Mouse (Mus musculus) kidney, adult 9 months (tissue): ENCODE measurements around the gene Nos1.
A peak's percentile ranks its signal among the peaks of the same experiment; 100 is the strongest.

Source experiments
- DNase-seq: peaks from one replicate; pipeline ENCODE4 v3.0.0; 2022

Nos1 gene

GRCm38 (mm10) chr5:117780681-117781080 is at the start of gene Nos1:
Gene Nos1 (plus strand): TSS chr5:117781032.
- DNase-seq = no peak

- DNase-seq = no peak
Measured at GRCm38 (mm10) chr5:117731311-117731710, 49.5 kb upstream of the Nos1 start.

- no peak for DNase-seq
Measured at GRCm38 (mm10) chr5:117744654-117745178, 36.1 kb upstream of the Nos1 start.

GRCm38 (mm10) chr5:117749353-117749752 is 31.5 kb upstream of the Nos1 start:
- peak; percentile 81 for DNase-seq

- DNase-seq = no peak
Measured at GRCm38 (mm10) chr5:117757696-117758482, 22.9 kb upstream of the Nos1 start.

GRCm38 (mm10) chr5:117761181-117761832 is 19.5 kb upstream of the Nos1 start:
- no peak for DNase-seq

- peak; percentile 90 for DNase-seq
Measured at GRCm38 (mm10) chr5:117764496-117764895, 16.3 kb upstream of the Nos1 start.

- DNase-seq = no peak
Measured at GRCm38 (mm10) chr5:117779175-117779574, 1.7 kb upstream of the Nos1 start.

GRCm38 (mm10) chr5:117781178-117781577 is 346 bp downstream of the Nos1 start:
- no peak for DNase-seq

GRCm38 (mm10) chr5:117790071-117790470 is 9.2 kb downstream of the Nos1 start:
- DNase-seq = no peak

- no peak for DNase-seq
Measured at GRCm38 (mm10) chr5:117791875-117792274, 11.0 kb downstream of the Nos1 start.

- DNase-seq = no peak
Measured at GRCm38 (mm10) chr5:117800849-117801248, 20.0 kb downstream of the Nos1 start.

GRCm38 (mm10) chr5:117802071-117802521 is 21.3 kb downstream of the Nos1 start:
- no peak for DNase-seq

- no peak for DNase-seq
Measured at GRCm38 (mm10) chr5:117803551-117803950, 22.7 kb downstream of the Nos1 start.

GRCm38 (mm10) chr5:117810930-117811329 is 30.1 kb downstream of the Nos1 start:
- no peak for DNase-seq

GRCm38 (mm10) chr5:117818800-117819199 is 38.0 kb downstream of the Nos1 start:
- DNase-seq = no peak

GRCm38 (mm10) chr5:117820445-117820844 is 39.6 kb downstream of the Nos1 start:
- DNase-seq = no peak

GRCm38 (mm10) chr5:117823811-117824210 is 43.0 kb downstream of the Nos1 start:
- no peak for DNase-seq

GRCm38 (mm10) chr5:117824486-117824885 is 43.7 kb downstream of the Nos1 start:
- DNase-seq = peak; percentile 11

- no peak for DNase-seq
Measured at GRCm38 (mm10) chr5:117825336-117825735, 44.5 kb downstream of the Nos1 start.

GRCm38 (mm10) chr5:117827366-117827765 is 46.5 kb downstream of the Nos1 start:
- DNase-seq = no peak

- peak; percentile 70 for DNase-seq
Measured at GRCm38 (mm10) chr5:117836930-117837329, 56.1 kb downstream of the Nos1 start.

- no peak for DNase-seq
Measured at GRCm38 (mm10) chr5:117837731-117838130, 56.9 kb downstream of the Nos1 start.

- DNase-seq = no peak
Measured at GRCm38 (mm10) chr5:117839501-117839900, 58.7 kb downstream of the Nos1 start.
